Mouse (Mus musculus): ENCODE results near the gene Ino80b. TPM values are rescaled to one million over a fixed set of nuclear protein-coding genes. Genes with fewer than 3 reads are reported as not detected.
A peak's percentile ranks its signal among the peaks of the same experiment; 100 is the strongest.

Ino80b gene
- polyA plus RNA-seq, 1 experiment from 2014 or later: 17.6 TPM

- Histone ChIP-seq H3K36me3 (peaks cover 15% of the 10 kb centered on the region), H3K4me1 (replicated peaks) (peaks cover 73% of the 10 kb centered on the region), H3K27me3 (no peaks in the 10 kb centered on the region; the same call in 1 of the 2 replicates), H3K27ac (0 out of 2 replicates have a peak overlapping the region, but pooled peaks have one; percentile 17), H3K9me3 (no peaks in the 10 kb centered on the region), H3K4me3 (replicated peaks) (0 out of 2 replicates have a peak overlapping the region, but pooled peaks have one; percentile 6), H3K9ac (replicated peaks) (no peak overlapping the region; the same call in 1 of the 2 replicates), H3K4me2 (peak overlapping the region; percentile 90; the same call in 1 of the 2 replicates)
- WGBS: 87% methylated on average over 8 of the region's 8 CpGs
- ATAC-seq (ENCODE audit: insufficient number of reproducible peaks, insufficient read depth, low FRiP score, low TSS enrichment, low read depth): no peak
These were observed 14.8 kb upstream of the Ino80b start for GRCm38 (mm10) chr6:83140044-83140443.

GRCm38 (mm10) chr6:83138056-83138455, 12.8 kb upstream of the Ino80b start:
- Histone ChIP-seq H3K4me2 (peak overlapping the region; percentile 90), H3K27me3 (no peaks in the 10 kb centered on the region; the same call in 1 of the 2 replicates), H3K9me3 (no peaks in the 10 kb centered on the region), H3K36me3 (peaks cover 13% of the 10 kb centered on the region), H3K4me3 (replicated peaks) (peak overlapping the region; percentile 57), H3K27ac (peak overlapping the region; percentile 100), H3K9ac (replicated peaks) (peak overlapping the region; percentile 91), H3K4me1 (replicated peaks) (peaks cover 69% of the 10 kb centered on the region)
- WGBS: 1% methylated on average over 11 of the region's 11 CpGs
- ATAC-seq (ENCODE audit: insufficient number of reproducible peaks, insufficient read depth, low FRiP score, low TSS enrichment, low read depth): peak; percentile 10; the same call in 1 of the 2 replicates

GRCm38 (mm10) chr6:83137576-83137950, 12.3 kb upstream of the Ino80b start:
- no peaks in the 10 kb centered on the region; the same call in 1 of the 2 replicates for H3K27me3 ChIP-seq
- peak overlapping the region; percentile 90 for H3K4me2 ChIP-seq
- ATAC-seq (ENCODE audit: insufficient number of reproducible peaks, insufficient read depth, low FRiP score, low TSS enrichment, low read depth): peak; percentile 82
- peak overlapping the region; percentile 57 for H3K4me3 ChIP-seq (replicated peaks)
- H3K36me3 ChIP-seq: peaks cover 10% of the 10 kb centered on the region
- peak overlapping the region; percentile 91 for H3K9ac ChIP-seq (replicated peaks)
- H3K27ac ChIP-seq: peak overlapping the region; percentile 100
- no peaks in the 10 kb centered on the region for H3K9me3 ChIP-seq
- WGBS: under 1% methylated on average over 12 of the region's 12 CpGs
- H3K4me1 ChIP-seq (replicated peaks): peaks cover 64% of the 10 kb centered on the region

- no peaks in the 10 kb centered on the region for H3K9me3 ChIP-seq
- peak overlapping the region; percentile 90 for H3K4me2 ChIP-seq
- H3K27ac ChIP-seq: peak overlapping the region; percentile 100
- peak; percentile 79 for ATAC-seq (ENCODE audit: insufficient number of reproducible peaks, insufficient read depth, low FRiP score, low TSS enrichment, low read depth)
- H3K36me3 ChIP-seq: peaks cover 10% of the 10 kb centered on the region
- peaks cover 59% of the 10 kb centered on the region for H3K4me1 ChIP-seq (replicated peaks)
- peak overlapping the region; percentile 57 for H3K4me3 ChIP-seq (replicated peaks)
- peak overlapping the region; percentile 91 for H3K9ac ChIP-seq (replicated peaks)
- no peaks in the 10 kb centered on the region; the same call in 1 of the 2 replicates for H3K27me3 ChIP-seq
- WGBS: under 1% methylated on average over 25 of the region's 26 CpGs
These were observed 11.8 kb upstream of the Ino80b start for GRCm38 (mm10) chr6:83136881-83137575.

GRCm38 (mm10) chr6:83136291-83136880, 11.2 kb upstream of the Ino80b start:
- no peak for ATAC-seq (ENCODE audit: insufficient number of reproducible peaks, insufficient read depth, low FRiP score, low TSS enrichment, low read depth)
- 17% methylated on average over 5 of the region's 5 CpGs for WGBS

GRCm38 (mm10) chr6:83135571-83136161, 10.4 kb upstream of the Ino80b start:
- Histone ChIP-seq H3K4me3 (replicated peaks) (peak overlapping the region; percentile 57), H3K4me2 (peak overlapping the region; percentile 90), H3K27ac (peak overlapping the region; percentile 100), H3K27me3 (no peaks in the 10 kb centered on the region), H3K9me3 (no peaks in the 10 kb centered on the region), H3K9ac (replicated peaks) (peak overlapping the region; percentile 91), H3K36me3 (peaks cover 10% of the 10 kb centered on the region), H3K4me1 (replicated peaks) (peaks cover 45% of the 10 kb centered on the region)
- no peak for ATAC-seq (ENCODE audit: insufficient number of reproducible peaks, insufficient read depth, low FRiP score, low TSS enrichment, low read depth)
- WGBS: 2% methylated on average over 37 of the region's 37 CpGs

More at GRCm38 (mm10) chr6:83136291-83136880, 11.2 kb upstream of the Ino80b start:
- peak overlapping the region; percentile 90 for H3K4me2 ChIP-seq
- peaks cover 52% of the 10 kb centered on the region for H3K4me1 ChIP-seq (replicated peaks)
- peaks cover 10% of the 10 kb centered on the region for H3K36me3 ChIP-seq
- no peaks in the 10 kb centered on the region for H3K27me3 ChIP-seq
- peak overlapping the region; percentile 100 for H3K27ac ChIP-seq
- H3K4me3 ChIP-seq (replicated peaks): peak overlapping the region; percentile 57
- no peaks in the 10 kb centered on the region for H3K9me3 ChIP-seq
- peak overlapping the region; percentile 91 for H3K9ac ChIP-seq (replicated peaks)

- 62% methylated on average over 7 of the region's 7 CpGs for WGBS
- peak within 1 kb of the TSS; percentile 91 for H3K9ac ChIP-seq (replicated peaks)
These were observed 9.8 kb upstream of the Ino80b start, which contains the start of gene Rtkn for GRCm38 (mm10) chr6:83134951-83135513. Gene Rtkn (plus strand): TSS chr6:83135463.

GRCm38 (mm10) chr6:83134226-83134625, 9.0 kb upstream of the Ino80b start:
- WGBS: 82% methylated on average over 3 of the region's 3 CpGs
- Histone ChIP-seq H3K9me3 (no peaks in the 10 kb centered on the region), H3K9ac (replicated peaks) (no peak overlapping the region), H3K27me3 (no peaks in the 10 kb centered on the region), H3K4me1 (replicated peaks) (peaks cover 34% of the 10 kb centered on the region), H3K27ac (no peak overlapping the region), H3K4me3 (replicated peaks) (no peak overlapping the region), H3K36me3 (0 out of 2 replicates have a peak, but pooled peaks cover under 1% of the 10 kb centered on the region), H3K4me2 (no peak overlapping the region)
- no peak for ATAC-seq (ENCODE audit: insufficient number of reproducible peaks, insufficient read depth, low FRiP score, low TSS enrichment, low read depth)

More at GRCm38 (mm10) chr6:83134951-83135513, 9.8 kb upstream of the Ino80b start, which contains the start of gene Rtkn:
- H3K27me3 ChIP-seq: no peaks in the 10 kb centered on the region
- H3K4me2 ChIP-seq: peak within 1 kb of the TSS; percentile 90
- H3K4me1 ChIP-seq (replicated peaks): peaks cover 42% of the 10 kb centered on the region
- H3K36me3 ChIP-seq: peaks cover 9% of the 10 kb centered on the region
- no peaks in the 10 kb centered on the region for H3K9me3 ChIP-seq
- no peak for ATAC-seq (ENCODE audit: insufficient number of reproducible peaks, insufficient read depth, low FRiP score, low TSS enrichment, low read depth)
- peak within 1 kb of the TSS; percentile 57 for H3K4me3 ChIP-seq (replicated peaks)
- H3K27ac ChIP-seq: peak within 1 kb of the TSS; percentile 100

- Histone ChIP-seq H3K27me3 (no peaks in the 10 kb centered on the region), H3K9ac (replicated peaks) (no peak overlapping the region), H3K4me2 (no peak overlapping the region), H3K9me3 (no peaks in the 10 kb centered on the region), H3K27ac (no peak overlapping the region), H3K36me3 (no peaks in the 10 kb centered on the region), H3K4me1 (replicated peaks) (peaks cover 17% of the 10 kb centered on the region), H3K4me3 (replicated peaks) (no peak overlapping the region)
- 88% methylated on average over 9 of the region's 9 CpGs for WGBS
- ATAC-seq (ENCODE audit: insufficient number of reproducible peaks, insufficient read depth, low FRiP score, low TSS enrichment, low read depth): no peak
These were observed 7.1 kb upstream of the Ino80b start for GRCm38 (mm10) chr6:83132176-83132919.

GRCm38 (mm10) chr6:83131469-83132034, 6.3 kb upstream of the Ino80b start:
- Histone ChIP-seq H3K4me3 (replicated peaks) (no peak overlapping the region), H3K9ac (replicated peaks) (no peak overlapping the region), H3K4me2 (no peak overlapping the region), H3K27me3 (no peaks in the 10 kb centered on the region), H3K9me3 (no peaks in the 10 kb centered on the region), H3K4me1 (replicated peaks) (peaks cover 17% of the 10 kb centered on the region), H3K36me3 (no peaks in the 10 kb centered on the region), H3K27ac (no peak overlapping the region)
- ATAC-seq (ENCODE audit: insufficient number of reproducible peaks, insufficient read depth, low FRiP score, low TSS enrichment, low read depth): no peak
- WGBS: 77% methylated on average over 6 of the region's 6 CpGs

Data from limb, embryonic 12.5 days (tissue).